Mouse (Mus musculus) lung, embryonic 16.5 days (tissue): ENCODE results near the gene Yjefn3. TPM values are rescaled to one million over a fixed set of nuclear protein-coding genes. Genes with fewer than 3 reads are reported as not detected.

Experiments
- ATAC-seq: fragments of 200-750 bp; cut with Nextera tagmentation; 2 replicates; pipeline ENCODE4 v1.8.0; 2017; ENCODE audit warnings: low read depth, mild to moderate bottlenecking, moderate library complexity
- H3K27ac ChIP-seq: fragments of 300-500 bp; sonication (generic); 2 replicates; pipeline ENCODE4 v1.5.1; 2014; ENCODE audit warnings: mild to moderate bottlenecking, control low read depth, low read length
- H3K27me3 ChIP-seq: fragments of 300-500 bp; sonication (generic); 2 replicates; pipeline ENCODE4 v1.6.1; 2014; ENCODE audit warnings: low read depth, low read length, mixed read lengths; ENCODE audit not compliant: control insufficient read depth, insufficient read depth
- H3K36me3 ChIP-seq: fragments of 300-500 bp; sonication (generic); 2 replicates; pipeline ENCODE4 v1.6.1; 2014; ENCODE audit warnings: low read length; ENCODE audit not compliant: control insufficient read depth, insufficient read depth
- H3K4me1 ChIP-seq: fragments of 300-500 bp; sonication (generic); replicated peaks from 2 replicates; pipeline ENCODE4 v1.6.1; 2014; ENCODE audit warnings: low read length, mixed read lengths; ENCODE audit not compliant: control insufficient read depth, insufficient read depth
- H3K4me2 ChIP-seq: fragments of 300-500 bp; sonication (generic); 2 replicates; pipeline ENCODE4 v1.6.1; 2014; ENCODE audit warnings: low read depth, low read length, control low read depth
- H3K4me3 ChIP-seq: fragments of 300-500 bp; sonication (generic); 2 replicates; pipeline ENCODE4 v1.5.1; 2014; ENCODE audit warnings: mild to moderate bottlenecking, low read length, control low read depth
- H3K9ac ChIP-seq: fragments of 300-500 bp; sonication (generic); 2 replicates; pipeline ENCODE4 v1.6.1; 2014; ENCODE audit warnings: low read length, control low read depth
- H3K9me3 ChIP-seq: fragments of 300-500 bp; sonication (generic); 2 replicates; pipeline ENCODE4 v1.6.1; 2016; ENCODE audit warnings: low read length; ENCODE audit not compliant: control insufficient read depth
- WGBS: fragments of 180-500 bp; shearing (Covaris S2); extraction: QIAGEN DNeasy Blood & Tissue Kit; methylation state at CpG from one replicate; pipeline ENCODE4 v1.1.7; 2014; 5-methylcytosine and 5-hydroxymethylcytosine counted together
- polyA plus RNA-seq: library from polyadenylated mRNA; unstranded; fragments of >200 nt; fragmentation: Nextera tagmentation; extraction: Ambion mirVana; gene quantifications from 2 replicates; pipeline ENCODE4 v1.2.1, GENCODE M21; 2015

The Yjefn3 gene
- polyA plus RNA-seq, 1 experiment from 2014 or later, result 4.1 TPM

DNA sequence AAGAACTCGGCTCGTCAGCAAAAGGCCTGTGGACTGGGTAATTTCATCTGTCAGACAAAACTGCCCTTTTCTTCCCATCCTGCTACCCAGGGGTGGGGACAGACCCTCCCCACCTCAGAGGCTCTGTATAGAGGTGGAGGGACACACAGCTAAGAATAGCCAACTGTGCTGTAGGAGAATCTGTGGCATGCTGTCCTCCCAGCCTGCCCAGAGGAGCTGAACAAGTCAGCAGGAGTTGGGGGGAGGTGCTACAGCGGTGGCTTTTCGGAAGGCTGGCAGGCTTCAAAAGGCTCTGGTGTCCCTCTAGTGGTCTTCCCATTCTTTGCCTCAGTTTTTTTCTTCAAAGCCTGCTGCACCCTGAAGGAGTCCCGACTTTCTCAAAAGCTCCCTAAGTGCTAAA is 13.2 kb upstream of the Yjefn3 start:
- Histone ChIP-seq H3K9me3 (no peaks in the 10 kb centered on the region), H3K27me3 (no peaks in the 10 kb centered on the region), H3K4me2 (no peak overlapping the region), H3K36me3 (peaks cover 51% of the 10 kb centered on the region), H3K27ac (no peak overlapping the region), H3K9ac (no peak overlapping the region), H3K4me1 (peaks cover 10% of the 10 kb centered on the region), H3K4me3 (no peak overlapping the region)
- WGBS, result 41% methylated on average over 5 of the region's 5 CpGs
- no peak for ATAC-seq

DNA sequence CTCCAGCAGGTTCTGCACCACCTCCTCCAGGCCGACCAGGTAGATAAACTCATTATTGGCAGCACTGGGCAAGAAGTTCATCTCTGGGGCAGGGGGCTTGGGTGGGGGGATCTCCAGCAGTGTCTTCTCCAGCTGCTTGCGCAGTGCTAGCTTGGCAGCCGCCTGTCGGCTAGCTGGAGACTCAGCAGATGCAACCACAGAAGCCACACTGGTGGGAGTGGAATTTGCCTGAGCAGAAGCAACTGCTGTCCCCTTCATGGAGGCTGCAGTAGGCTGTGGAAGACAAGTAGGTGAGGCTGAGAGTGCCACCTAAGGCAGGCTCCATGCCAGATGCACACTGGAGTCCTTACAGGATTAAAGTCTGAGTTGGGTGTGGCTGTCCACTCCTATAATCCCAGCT is 12.0 kb upstream of the Yjefn3 start:
- Histone ChIP-seq H3K36me3 (peaks cover 62% of the 10 kb centered on the region), H3K27ac (no peak overlapping the region), H3K4me3 (no peak overlapping the region), H3K4me2 (no peak overlapping the region), H3K9me3 (no peaks in the 10 kb centered on the region), H3K4me1 (peaks cover 3% of the 10 kb centered on the region; the same call in 1 of the 2 replicates), H3K9ac (no peak overlapping the region), H3K27me3 (no peaks in the 10 kb centered on the region)
- WGBS, result 80% methylated on average over 4 of the region's 4 CpGs
- no peak for ATAC-seq

DNA sequence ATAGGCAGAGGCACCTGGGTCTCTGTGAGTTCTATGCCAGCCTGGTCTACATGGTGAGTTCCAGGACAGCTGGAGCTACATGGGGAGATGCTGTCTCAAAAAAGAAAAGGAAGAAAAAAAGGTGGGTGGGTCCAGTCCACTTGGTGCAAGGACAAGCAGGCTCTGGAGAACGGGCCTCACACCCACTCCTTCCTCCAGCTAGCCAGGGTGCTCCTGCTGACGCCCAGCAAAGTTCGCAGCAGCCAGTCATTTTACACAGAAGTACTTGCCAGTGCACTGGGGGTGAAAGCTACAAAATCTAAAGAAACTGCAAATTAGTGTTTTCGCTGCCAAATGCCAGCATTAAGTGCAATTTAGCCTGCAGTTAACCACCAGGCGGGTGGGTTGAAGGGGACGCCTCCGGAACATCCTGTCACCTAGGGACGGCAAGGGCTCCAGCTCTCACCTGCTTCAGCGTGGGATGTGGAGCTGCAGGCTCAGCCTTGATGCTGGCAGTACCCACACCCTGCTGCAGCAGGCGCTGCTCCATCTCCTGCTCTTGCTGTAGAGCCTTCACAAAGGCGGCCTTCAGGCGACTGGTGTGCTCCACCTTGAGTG is 10.1 kb upstream of the Yjefn3 start:
- no peak overlapping the region for H3K9ac ChIP-seq
- H3K36me3 ChIP-seq, result peaks cover 67% of the 10 kb centered on the region
- no peaks in the 10 kb centered on the region for H3K9me3 ChIP-seq
- no peak for ATAC-seq
- H3K4me3 ChIP-seq, result no peak overlapping the region
- H3K27ac ChIP-seq, result no peak overlapping the region
- H3K4me2 ChIP-seq, result no peak overlapping the region
- WGBS, result 86% methylated on average over 12 of the region's 12 CpGs
- no peaks in the 10 kb centered on the region for H3K27me3 ChIP-seq
- H3K4me1 ChIP-seq, result no peaks in the 10 kb centered on the region

DNA sequence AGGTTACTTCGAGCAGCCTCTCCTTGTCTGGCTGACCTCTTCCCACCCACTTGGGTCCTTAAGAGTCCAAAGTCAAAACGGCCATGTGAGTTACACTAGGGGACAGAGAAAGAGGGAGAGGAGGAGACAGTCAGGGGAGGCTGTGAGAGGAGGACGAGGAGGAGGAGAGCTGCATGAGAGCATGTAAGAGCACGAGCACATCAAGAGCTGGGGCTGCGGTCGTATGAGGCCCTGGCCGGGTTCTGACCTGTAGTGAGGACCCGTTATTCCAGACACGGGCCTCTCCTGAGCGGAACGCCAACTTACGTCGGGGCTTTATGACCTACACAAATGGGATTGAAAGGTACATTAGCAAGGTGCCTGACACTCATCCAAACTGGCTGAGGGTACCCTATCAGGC is 9.4 kb upstream of the Yjefn3 start:
- H3K4me1 ChIP-seq, result no peaks in the 10 kb centered on the region
- no peak overlapping the region for H3K27ac ChIP-seq
- H3K4me2 ChIP-seq, result no peak overlapping the region
- no peak overlapping the region for H3K9ac ChIP-seq
- no peaks in the 10 kb centered on the region for H3K9me3 ChIP-seq
- H3K27me3 ChIP-seq, result no peaks in the 10 kb centered on the region
- peaks cover 63% of the 10 kb centered on the region for H3K36me3 ChIP-seq
- WGBS, result 88% methylated on average over 13 of the region's 13 CpGs
- no peak for ATAC-seq
- no peak overlapping the region for H3K4me3 ChIP-seq

DNA sequence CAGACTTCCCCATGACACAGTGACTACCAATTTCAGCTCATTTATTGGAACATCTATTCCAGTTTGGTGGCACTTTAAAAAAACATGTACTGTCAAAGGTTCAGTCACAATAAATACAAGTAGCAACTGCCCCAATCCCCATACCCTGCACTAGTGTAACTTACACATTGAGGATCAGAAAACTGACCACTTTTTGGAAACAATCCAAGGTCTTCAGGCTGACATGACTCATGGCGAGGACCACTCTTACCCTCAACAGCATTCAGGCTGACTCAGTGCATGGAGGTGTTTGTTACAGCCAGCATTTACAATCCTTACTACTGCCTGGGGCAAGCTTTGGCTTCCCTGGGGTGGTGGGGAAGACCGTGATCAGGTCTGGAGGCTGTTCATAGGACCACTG is 4.6 kb upstream of the Yjefn3 start:
- Histone ChIP-seq H3K4me3 (no peak overlapping the region), H3K9me3 (no peaks in the 10 kb centered on the region), H3K4me1 (peaks cover 8% of the 10 kb centered on the region), H3K36me3 (peaks cover 25% of the 10 kb centered on the region), H3K9ac (no peak overlapping the region), H3K27me3 (no peaks in the 10 kb centered on the region), H3K4me2 (no peak overlapping the region), H3K27ac (no peak overlapping the region)
- 68% methylated on average over 2 of the region's 2 CpGs for WGBS
- no peak for ATAC-seq

DNA sequence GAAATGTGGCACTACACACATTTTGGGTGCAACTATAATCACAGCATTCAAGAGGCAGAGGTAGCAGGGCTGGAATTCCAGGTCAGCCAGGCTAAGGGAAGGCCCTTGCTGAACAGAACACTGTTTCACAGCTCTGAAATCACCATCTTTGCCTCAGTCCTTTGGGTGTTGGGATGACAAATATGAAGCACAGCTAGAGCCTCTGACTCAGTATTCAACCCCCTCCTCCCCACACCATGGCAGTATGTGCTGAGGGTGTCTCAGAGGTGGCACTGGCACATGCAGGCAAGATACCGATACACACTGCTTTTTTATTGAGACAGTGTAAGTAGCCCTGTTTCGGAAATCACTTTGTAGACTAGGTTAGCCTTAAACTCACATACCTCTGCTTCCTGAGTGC is 3.7 kb upstream of the Yjefn3 start:
- no peak for ATAC-seq

DNA sequence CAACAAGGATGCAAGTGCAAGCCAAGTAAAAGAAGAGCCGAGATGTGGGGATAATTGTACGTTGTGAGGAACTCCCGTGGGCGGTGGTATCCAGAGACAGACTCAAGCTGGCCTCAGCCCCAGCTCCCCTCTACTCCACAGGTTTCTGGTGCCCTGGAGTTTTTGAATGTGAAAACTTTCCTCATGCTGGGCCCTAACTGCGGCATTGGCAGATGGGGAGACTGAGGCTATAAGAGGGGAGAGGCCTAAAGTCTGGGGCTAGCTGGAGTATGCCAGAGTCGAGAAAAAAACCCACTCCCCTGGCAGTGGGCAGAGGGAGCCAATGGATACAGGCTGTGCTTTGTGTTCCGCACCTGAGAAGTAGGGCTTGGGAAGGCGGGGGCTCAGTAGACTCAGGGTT is 1.6 kb upstream of the Yjefn3 start:
- H3K9ac ChIP-seq, result no peak overlapping the region
- WGBS, result 74% methylated on average over 8 of the region's 8 CpGs
- peak overlapping the region; percentile 98; the same call in 1 of the 2 replicates for H3K4me2 ChIP-seq

More for the DNA sequence above, 3.7 kb upstream of the Yjefn3 start:
- H3K9ac ChIP-seq, result no peak overlapping the region
- H3K27ac ChIP-seq, result no peak overlapping the region
- H3K36me3 ChIP-seq, result peaks cover 19% of the 10 kb centered on the region
- no peaks in the 10 kb centered on the region for H3K9me3 ChIP-seq
- H3K4me3 ChIP-seq, result no peak overlapping the region
- H3K27me3 ChIP-seq, result no peaks in the 10 kb centered on the region
- H3K4me2 ChIP-seq, result no peak overlapping the region
- 83% methylated on average over 2 of the region's 2 CpGs for WGBS
- H3K4me1 ChIP-seq, result peaks cover 12% of the 10 kb centered on the region

DNA sequence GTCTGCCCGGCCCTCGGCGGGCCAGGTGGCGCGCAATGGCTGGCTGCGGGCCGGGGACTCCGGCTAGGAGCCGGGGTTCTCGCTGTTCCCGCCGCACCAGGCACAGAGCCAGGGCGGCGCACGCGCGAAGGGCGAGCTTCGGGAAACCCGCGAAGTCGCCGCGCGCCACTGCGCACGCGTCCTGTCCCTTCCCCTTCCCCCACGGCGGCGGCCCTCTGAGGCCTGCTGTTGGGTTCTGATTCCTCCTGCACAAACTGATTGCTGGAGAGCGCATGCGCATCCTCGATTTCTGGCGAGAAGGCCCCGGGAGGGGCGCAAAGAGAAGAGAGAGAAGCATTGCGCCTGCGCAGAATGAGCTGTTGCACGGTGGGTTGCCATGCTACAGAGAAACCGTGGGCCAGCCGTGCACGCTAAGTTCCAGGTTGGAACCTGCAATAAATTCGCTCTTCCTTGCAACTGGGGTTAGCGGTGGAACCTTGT is 591 bp upstream of the Yjefn3 start:
- 0% methylated on average over 45 of the region's 45 CpGs for WGBS
- Histone ChIP-seq H3K9me3 (no peaks in the 10 kb centered on the region), H3K27ac (peak overlapping the region; percentile 97), H3K4me2 (peak overlapping the region; percentile 98), H3K27me3 (no peaks in the 10 kb centered on the region), H3K9ac (peak overlapping the region; percentile 84), H3K4me3 (peak overlapping the region; percentile 82), H3K36me3 (0 out of 2 replicates have a peak, but pooled peaks cover under 1% of the 10 kb centered on the region), H3K4me1 (peaks cover 22% of the 10 kb centered on the region)
- ATAC-seq, result peak; percentile 90

More for the DNA sequence above, 1.6 kb upstream of the Yjefn3 start:
- no peak for ATAC-seq
- peaks cover 4% of the 10 kb centered on the region; the same call in 1 of the 2 replicates for H3K36me3 ChIP-seq
- H3K9me3 ChIP-seq, result no peaks in the 10 kb centered on the region
- no peak overlapping the region for H3K4me3 ChIP-seq
- peaks cover 22% of the 10 kb centered on the region for H3K4me1 ChIP-seq
- H3K27me3 ChIP-seq, result no peaks in the 10 kb centered on the region
- H3K27ac ChIP-seq, result no peak overlapping the region

DNA sequence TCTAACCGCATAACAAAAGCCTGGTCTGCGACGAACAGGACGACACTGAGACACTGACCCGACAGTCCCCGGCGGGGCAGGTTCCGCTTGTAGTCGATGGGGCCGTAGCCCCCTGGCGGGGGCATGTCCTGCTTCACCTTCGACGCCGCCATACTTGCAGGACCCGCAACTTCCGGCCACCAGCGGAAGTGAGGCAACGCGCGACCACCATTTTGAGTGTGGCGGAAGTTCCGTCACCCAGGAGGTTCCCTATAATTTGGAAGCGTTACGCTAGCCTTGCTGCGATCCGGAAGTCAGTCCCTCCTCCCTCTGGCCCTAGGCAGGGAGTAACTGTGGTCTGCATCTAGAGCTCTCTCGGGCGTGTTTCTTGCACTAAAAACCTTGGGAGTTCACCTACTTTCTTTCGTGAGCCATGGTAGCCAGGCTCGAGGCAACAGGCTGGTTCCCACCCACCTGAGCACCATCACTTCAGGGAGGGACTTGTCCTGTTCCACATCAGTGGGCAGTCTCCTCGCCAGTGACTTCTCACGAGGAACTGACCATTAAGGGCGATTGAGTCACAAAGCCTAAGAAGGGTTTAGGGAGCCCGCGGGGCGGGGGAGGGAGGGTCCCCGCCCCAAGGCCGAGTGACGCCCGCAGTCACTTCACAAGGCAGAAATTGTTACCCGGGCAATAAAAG is 889 bp downstream of the Yjefn3 start:
- WGBS, result 1% methylated on average over 41 of the region's 41 CpGs

More for the DNA sequence above, 889 bp downstream of the Yjefn3 start:
- Histone ChIP-seq H3K9me3 (no peaks in the 10 kb centered on the region), H3K27ac (peak overlapping the region; percentile 97), H3K9ac (peak overlapping the region; percentile 85), H3K36me3 (no peaks in the 10 kb centered on the region), H3K4me3 (peak overlapping the region; percentile 82), H3K4me1 (peaks cover 22% of the 10 kb centered on the region), H3K4me2 (peak overlapping the region; percentile 98), H3K27me3 (no peaks in the 10 kb centered on the region)
- ATAC-seq, result peak; percentile 78
